Mouse (Mus musculus) retina, embryonic 14.5 days (tissue): ENCODE measurements around the gene Nudt15.
A peak's percentile ranks its signal among the peaks of the same experiment; 100 is the strongest.
"Not testable (repeated sequence)": the region's sequence is repeated elsewhere in the genome, so short reads cannot be mapped to it uniquely, and the experiment has no call there.

Source experiments
- DNase-seq: peaks from one replicate; pipeline ENCODE4 v3.0.0-alpha.2; 2015; ENCODE audit warnings: low spot score

Nudt15 gene

GRCm38 (mm10) chr14:73548051-73548450 lies at the start of gene Nudt15:
Gene Nudt15, minus strand, starts transcription at chr14:73548242.
- DNase-seq: no peak

GRCm38 (mm10) chr14:73592166-73592565 lies 44.1 kb upstream of the Nudt15 start:
- no peak for DNase-seq

- DNase-seq: no peak
Observed at GRCm38 (mm10) chr14:73588080-73588479, 40.0 kb upstream of the Nudt15 start.

GRCm38 (mm10) chr14:73576336-73576735 lies 28.3 kb upstream of the Nudt15 start:
- no peak for DNase-seq

- no peak for DNase-seq
Observed at GRCm38 (mm10) chr14:73574053-73574452, 26.0 kb upstream of the Nudt15 start.

- DNase-seq: no peak
Observed at GRCm38 (mm10) chr14:73571143-73571542, 23.1 kb upstream of the Nudt15 start.

GRCm38 (mm10) chr14:73569831-73570230 lies 21.8 kb upstream of the Nudt15 start:
- DNase-seq: not testable (repeated sequence)

- peak; percentile 29 for DNase-seq
Observed at GRCm38 (mm10) chr14:73553122-73553696, 5.2 kb upstream of the Nudt15 start.

GRCm38 (mm10) chr14:73552341-73553121 lies 4.5 kb upstream of the Nudt15 start:
- peak; percentile 97 for DNase-seq

- DNase-seq: no peak
Observed at GRCm38 (mm10) chr14:73551164-73551563, 3.1 kb upstream of the Nudt15 start.

- DNase-seq: no peak
Observed at GRCm38 (mm10) chr14:73550732-73551131, 2.7 kb upstream of the Nudt15 start.

GRCm38 (mm10) chr14:73550291-73550690 lies 2.2 kb upstream of the Nudt15 start:
- DNase-seq: no peak

- no peak for DNase-seq
Observed at GRCm38 (mm10) chr14:73547034-73547433, 1.0 kb downstream of the Nudt15 start.

GRCm38 (mm10) chr14:73543781-73544180 lies 4.3 kb downstream of the Nudt15 start:
- DNase-seq: no peak

- DNase-seq: no peak
Observed at GRCm38 (mm10) chr14:73535641-73536040, 12.4 kb downstream of the Nudt15 start.

GRCm38 (mm10) chr14:73533755-73534465 lies 14.1 kb downstream of the Nudt15 start:
- DNase-seq: no peak

- not testable (repeated sequence) for DNase-seq
Observed at GRCm38 (mm10) chr14:73528661-73529060, 19.4 kb downstream of the Nudt15 start.

- DNase-seq: peak; percentile 97
Observed at GRCm38 (mm10) chr14:73524766-73525448, 23.1 kb downstream of the Nudt15 start, which contains the start of gene Sucla2. Gene Sucla2, plus strand, starts transcription at chr14:73525319.

- DNase-seq: no peak
Observed at GRCm38 (mm10) chr14:73524136-73524535, 23.9 kb downstream of the Nudt15 start.

GRCm38 (mm10) chr14:73509765-73510423 lies 38.1 kb downstream of the Nudt15 start, which contains the start of gene Med4:
Gene Med4, plus strand, starts transcription at chr14:73510025.
- DNase-seq: peak; percentile 98

GRCm38 (mm10) chr14:73508630-73509395 lies 39.2 kb downstream of the Nudt15 start:
- DNase-seq: no peak
